Mouse (Mus musculus): Measurements from ENCODE around the gene Sema4d. TPM values are rescaled to one million over a fixed set of nuclear protein-coding genes. Genes with fewer than 3 reads are reported as not detected.

Gene Sema4d
- polyA plus RNA-seq, 2 experiments from 2014 or later: 122 to 152 TPM

Other genes starting within 250 kb of the Sema4d start
- not detected for gene Shc3, start 224.3 kb downstream of the Sema4d start, polyA plus RNA-seq (2017; shearing (Covaris generic))
- gene Cks2, start 148.5 kb downstream of the Sema4d start, polyA plus RNA-seq (2017; shearing (Covaris generic)): 10 to 100 TPM; 31.7 to 37.2 TPM
- gene Secisbp2, start 142.1 kb downstream of the Sema4d start, polyA plus RNA-seq (2017; shearing (Covaris generic)): 10 to 100 TPM; 39.3 to 46.0 TPM
- gene Gadd45g, start 52.9 kb upstream of the Sema4d start, polyA plus RNA-seq (2017; shearing (Covaris generic)): 10 to 100 TPM; 13.0 to 18.1 TPM